Mouse (Mus musculus): ENCODE data around the gene Ppm1l.

The Ppm1l gene

DNA sequence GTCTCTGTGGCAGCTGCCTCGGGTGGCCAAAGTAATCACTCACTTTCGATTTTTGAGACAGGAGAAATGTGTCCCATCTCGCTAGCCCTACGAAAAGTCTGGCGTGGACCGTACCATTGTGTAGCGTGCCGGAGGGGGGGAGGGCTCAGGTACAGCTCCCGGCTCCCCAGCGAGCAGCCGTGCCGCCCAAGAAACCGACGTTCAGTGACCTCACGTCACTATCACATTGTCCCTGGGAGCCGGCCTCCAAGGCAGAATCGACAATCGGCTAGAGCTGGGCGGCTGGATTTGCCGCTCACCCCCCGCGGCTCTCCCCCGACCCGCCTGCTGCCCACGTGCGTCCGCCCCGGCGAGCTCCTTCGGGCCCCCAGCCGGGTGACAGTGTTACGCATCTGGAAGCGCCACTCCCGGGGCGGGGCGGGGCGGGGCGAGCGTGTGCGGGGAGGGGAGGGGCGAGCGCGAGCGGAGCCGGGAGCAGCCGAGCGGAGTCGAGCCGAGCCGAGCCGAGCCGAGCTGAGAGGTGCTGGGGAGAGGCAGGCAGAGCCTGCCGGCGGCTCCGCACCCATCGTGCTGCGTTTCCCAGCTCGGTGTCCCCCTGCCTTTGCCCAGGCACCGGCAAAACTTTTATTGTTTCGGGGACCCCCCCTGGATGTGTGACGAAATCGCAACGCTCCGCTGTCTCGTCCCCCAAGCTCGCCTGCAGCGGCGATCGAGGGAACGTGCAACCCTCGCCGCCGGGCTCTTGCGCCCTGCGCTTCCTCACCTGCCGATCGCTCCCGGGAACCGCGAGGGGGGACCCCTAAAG, at the start of gene Ppm1l:
Gene Ppm1l, plus strand, starts transcription at position 471 of the 805 bp plus-strand sequence.
- DNase-seq = peak; percentile 90

GRCm38 (mm10) chr3:69271812-69272211, 44.8 kb upstream of the Ppm1l start:
- no peak for DNase-seq

GRCm38 (mm10) chr3:69274018-69274663, 42.5 kb upstream of the Ppm1l start:
- no peak for DNase-seq

DNA sequence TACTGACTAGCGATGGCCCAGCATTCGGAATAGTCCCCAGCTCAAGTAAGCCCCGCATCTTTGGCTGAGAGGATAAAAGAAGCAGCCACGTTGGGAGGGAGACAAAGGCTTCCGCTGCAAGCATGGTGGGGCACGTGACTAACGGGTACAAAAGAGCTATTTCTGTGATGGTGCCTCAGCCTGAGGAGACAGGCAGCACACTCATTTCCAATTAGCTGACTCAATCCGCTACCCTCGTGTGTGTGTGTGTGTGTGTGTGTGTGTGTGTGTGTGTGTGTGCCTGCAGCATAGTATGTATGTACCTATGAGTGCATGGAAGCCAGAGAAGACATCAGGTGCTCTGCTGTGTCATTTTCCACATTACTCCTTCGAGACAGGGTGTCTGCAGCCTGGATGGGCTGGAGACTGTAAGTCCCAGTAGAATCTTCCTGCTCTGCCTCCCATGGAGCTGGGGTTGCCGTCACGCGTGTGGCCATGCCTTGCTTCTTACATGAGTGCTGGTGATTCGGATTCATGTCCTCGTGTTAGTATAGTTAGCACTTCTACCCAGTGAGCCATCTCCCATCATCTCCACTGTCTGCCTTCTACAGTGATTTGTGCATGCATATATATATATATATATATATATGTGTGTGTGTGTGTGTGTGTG, 41.9 kb upstream of the Ppm1l start:
- DNase-seq = no peak

DNA sequence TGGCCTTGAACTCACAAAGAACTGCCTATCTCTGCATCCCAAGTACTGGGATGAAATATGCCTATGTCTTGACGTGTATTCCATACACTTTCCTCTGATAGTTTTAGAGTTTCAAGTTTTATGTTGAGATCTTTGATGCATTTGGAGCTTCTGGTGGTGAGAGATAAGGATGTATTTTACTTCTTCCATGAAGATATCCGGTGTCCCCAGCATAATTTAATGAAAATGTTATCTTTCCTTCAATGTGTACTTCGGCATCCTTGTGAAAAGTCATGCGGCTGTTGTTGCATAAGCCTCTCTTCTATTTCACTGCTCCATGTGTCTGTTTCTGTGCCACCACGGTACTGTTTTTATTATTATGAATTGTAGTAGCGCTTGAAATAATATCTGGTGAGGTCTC, 38.0 kb upstream of the Ppm1l start:
- no peak for DNase-seq

DNA sequence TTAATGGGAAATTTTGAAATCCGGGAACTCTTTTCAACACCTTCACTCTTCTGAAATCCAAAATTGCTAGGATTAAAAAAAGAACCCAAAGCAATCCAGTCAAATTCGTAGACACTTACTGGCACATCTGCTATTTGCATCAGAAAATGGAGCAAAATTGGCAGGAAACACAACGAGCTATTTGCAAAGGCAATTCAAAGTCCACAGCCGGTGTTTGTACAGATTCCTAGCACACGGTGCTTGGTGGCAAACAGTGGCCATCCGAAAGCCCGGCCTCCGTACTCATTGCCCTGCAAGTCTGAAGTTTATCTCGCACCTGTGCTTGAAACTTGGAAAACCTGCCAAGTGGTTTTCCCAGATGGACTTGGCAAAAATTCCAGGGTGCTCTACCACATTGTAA, 34.3 kb upstream of the Ppm1l start:
- DNase-seq = peak; percentile 13

GRCm38 (mm10) chr3:69283085-69283847, 33.4 kb upstream of the Ppm1l start:
- DNase-seq = no peak

DNA sequence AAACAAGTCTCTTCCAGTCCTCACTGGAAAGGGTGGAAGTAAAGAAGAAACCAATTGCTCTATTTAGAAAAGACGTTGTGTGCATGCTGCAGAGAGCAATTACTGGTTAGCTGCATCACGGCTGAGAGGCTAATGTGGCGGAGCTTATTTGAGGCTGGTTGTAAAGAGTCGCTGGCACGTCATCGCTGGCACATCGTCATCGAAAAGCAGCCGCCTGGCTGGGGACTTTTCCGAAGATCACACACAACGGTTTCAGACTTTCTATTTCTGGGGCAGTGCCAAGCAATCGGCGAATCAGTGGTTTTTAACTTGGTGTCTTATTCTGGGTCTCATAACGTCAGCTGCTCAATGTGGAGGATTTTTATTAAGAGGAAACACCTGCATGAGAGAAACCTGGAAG, 26.8 kb upstream of the Ppm1l start:
- no peak for DNase-seq

DNA sequence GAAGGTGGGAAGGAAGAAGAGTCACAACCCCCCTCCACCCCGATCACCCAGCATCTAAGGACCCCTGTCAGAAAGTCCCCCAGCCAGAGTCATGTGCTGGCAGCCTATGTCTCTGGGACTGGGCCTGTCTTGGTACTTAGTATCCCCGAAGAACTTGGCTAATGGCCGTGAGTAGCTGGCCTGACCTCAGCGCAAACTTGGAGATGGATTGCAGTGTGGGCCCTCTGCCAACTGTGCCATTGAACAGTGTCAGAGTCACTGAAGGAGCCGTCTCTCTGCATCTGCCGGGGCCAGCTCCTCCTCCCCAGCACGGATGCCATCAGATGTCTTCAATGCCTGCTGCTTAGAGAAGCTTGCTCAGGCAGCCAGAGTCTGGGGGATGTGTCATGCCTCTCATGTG, 26.4 kb upstream of the Ppm1l start:
- DNase-seq = peak; percentile 37

- no peak for DNase-seq
These were observed 25.8 kb upstream of the Ppm1l start for GRCm38 (mm10) chr3:69290844-69291243.

DNA sequence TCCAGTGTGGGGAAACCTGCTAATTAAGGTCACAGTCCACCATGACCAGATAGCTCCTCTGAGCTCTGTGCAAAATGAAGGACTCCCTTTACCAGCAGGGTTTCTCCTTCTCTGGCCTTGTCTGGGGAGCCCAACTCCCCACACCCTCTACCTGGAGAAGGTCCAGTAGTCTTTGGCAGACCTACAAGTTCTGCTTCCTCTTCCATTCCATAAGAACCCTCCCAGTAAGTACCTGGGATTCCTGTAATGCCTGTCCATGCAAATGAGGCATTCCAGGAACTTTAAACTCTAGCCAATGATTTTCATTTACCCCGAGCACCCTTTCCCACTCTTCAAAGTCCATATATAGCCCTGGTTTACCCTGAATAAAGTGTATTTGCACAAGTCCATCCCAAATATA, 24.0 kb upstream of the Ppm1l start:
- peak; percentile 26 for DNase-seq

GRCm38 (mm10) chr3:69296270-69296669, 20.4 kb upstream of the Ppm1l start:
- no peak for DNase-seq

- DNase-seq = no peak
These were observed 16.5 kb upstream of the Ppm1l start for GRCm38 (mm10) chr3:69300121-69300520.

GRCm38 (mm10) chr3:69315810-69316390, 761 bp upstream of the Ppm1l start:
- DNase-seq = no peak

- DNase-seq = peak; percentile 26
These were observed 827 bp downstream of the Ppm1l start for GRCm38 (mm10) chr3:69317251-69318125.

DNA sequence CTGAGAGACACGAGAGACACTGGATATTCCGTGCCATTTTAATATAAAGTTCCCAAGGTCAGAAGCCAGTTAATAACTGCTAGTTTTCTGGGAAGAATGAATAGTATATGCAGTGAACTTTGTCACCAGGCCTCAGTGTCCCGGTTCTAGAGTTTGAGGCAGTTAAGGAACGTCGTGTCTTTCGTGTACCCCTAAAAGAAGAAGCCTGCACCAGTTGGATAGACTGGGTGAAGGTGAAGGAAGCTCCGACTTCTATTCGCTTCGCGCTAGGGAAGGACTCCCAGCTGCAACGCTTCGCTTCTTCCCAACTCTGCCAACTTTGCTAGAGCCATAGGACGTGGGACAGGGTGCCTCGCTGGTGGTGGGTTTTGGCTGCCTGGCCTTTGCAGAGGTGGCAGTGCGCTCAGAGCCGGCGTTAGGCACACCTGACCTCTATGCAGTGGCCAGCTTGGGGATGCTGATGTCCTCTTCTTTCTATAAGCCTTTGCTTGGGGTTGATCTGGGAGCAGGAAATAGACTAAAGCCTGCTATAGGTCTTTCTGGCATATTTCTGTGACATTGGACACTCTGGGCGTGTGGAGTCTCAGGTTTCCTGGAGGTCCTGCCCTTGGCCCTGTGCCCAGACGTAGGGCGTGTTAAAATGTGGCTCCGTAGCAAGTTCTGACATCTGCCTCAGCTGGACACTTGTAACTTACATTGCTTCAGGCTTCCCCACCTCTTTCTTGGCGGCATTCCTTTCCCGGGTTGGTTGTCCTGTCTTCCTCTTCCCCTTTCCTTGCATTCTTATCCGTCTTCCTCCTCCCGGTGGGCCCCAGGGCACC, 1.7 kb downstream of the Ppm1l start:
- DNase-seq = peak; percentile 57

DNA sequence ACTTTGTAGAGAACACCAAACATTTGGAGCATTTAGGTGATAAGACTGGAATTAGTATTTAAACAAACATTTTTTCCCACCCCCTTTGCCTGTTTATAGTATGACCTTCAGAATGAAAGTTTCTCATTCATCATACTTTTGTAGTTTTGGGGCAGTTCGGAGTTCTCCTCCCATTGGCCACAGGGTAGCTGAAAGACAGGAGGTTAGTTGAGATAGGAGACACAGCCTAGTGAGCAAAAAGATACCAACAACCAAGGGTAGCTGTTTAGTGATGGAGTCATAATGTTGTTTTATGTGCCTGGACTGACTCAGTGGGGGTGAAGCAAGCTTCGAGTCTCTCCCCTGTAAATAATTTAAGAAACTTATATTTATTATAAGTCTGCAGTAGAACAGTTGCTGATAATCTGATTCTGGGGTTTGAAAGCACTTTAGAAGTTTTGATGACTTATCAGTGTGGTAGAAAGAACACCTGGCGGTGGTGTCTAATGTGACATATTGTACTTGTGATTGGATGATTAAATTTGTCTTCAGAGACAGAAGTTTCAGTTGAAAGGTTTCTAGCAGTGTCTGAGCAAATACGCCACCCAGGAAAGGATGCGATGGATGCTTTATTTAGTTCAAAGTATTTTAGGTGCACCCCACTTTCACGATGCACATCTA, 2.5 kb downstream of the Ppm1l start:
- no peak for DNase-seq

- DNase-seq = no peak
These were observed 7.3 kb downstream of the Ppm1l start for GRCm38 (mm10) chr3:69323982-69324381.

GRCm38 (mm10) chr3:69329910-69330309, 13.2 kb downstream of the Ppm1l start:
- DNase-seq = no peak

- DNase-seq = no peak
These were observed 17.2 kb downstream of the Ppm1l start for GRCm38 (mm10) chr3:69333819-69334218.

Data from kidney, adult 11 months (tissue).